Mouse (Mus musculus) erythroblast, embryonic 14.5 days (primary cell): ENCODE measurements around the gene Svs1.

Source experiments
- GATA1 ChIP-seq: IDR thresholded peaks from 2 replicates; pipeline ENCODE4 v1.6.1; 2012; ENCODE audit warnings: low read length, inconsistent platforms, mixed read lengths
- TAL1 ChIP-seq: IDR thresholded peaks from 3 replicates; pipeline ENCODE4 v1.6.1; 2012; ENCODE audit warnings: low read length, inconsistent platforms, mixed read lengths

GRCm38 (mm10) chr6:48951630-48952029 is 35.0 kb upstream of the Svs1 start:
- TF ChIP-seq TAL1 (no peak), GATA1 (no peak)
